Mouse (Mus musculus) adrenal gland (tissue): ENCODE data around the gene Vmn1r49.
"Not testable (repeated sequence)": the region's sequence is repeated elsewhere in the genome, so short reads cannot be mapped to it uniquely, and the experiment has no call there.

ENCODE experiments used
- intact Hi-C: fragments of 180-260 bp; cut with DNase I; formaldehyde crosslinking; loops from one replicate; pipeline ENCODE4 v1.15.1; 2025
- long read RNA-seq, 2 experiments: library from polyadenylated mRNA; unstranded; transcript quantifications; one replicate each; pipeline ENCODE4 v2.0.0; 2020; ENCODE audit warnings: borderline replicate concordance in 1 of 2; ENCODE audit not compliant: insufficient replicate concordance in 1 of 2

Gene Vmn1r49
- long read RNA-seq, experiment 1 = 0 reads
- long read RNA-seq, experiment 2 = 0 reads

- intact Hi-C loops = no loop called here
These were observed at the start of gene Vmn1r49 for GRCm38 (mm10) chr6:90078406-90078805. TSS of gene Vmn1r49 (minus strand) at chr6:90078506.

GRCm38 (mm10) chr6:90122296-90122695 lies 44.0 kb upstream of the Vmn1r49 start, which contains the start of gene Vmn1r51:
TSS of gene Vmn1r51 (plus strand) at chr6:90122596.
- intact Hi-C loops = not testable (repeated sequence)

GRCm38 (mm10) chr6:90101130-90101529 lies 22.8 kb upstream of the Vmn1r49 start, which contains the start of gene Vmn1r50:
TSS of gene Vmn1r50 (plus strand) at chr6:90101430.
- intact Hi-C loops = no loop called here

- intact Hi-C loops = no loop called here
These were observed 22.3 kb upstream of the Vmn1r49 start for GRCm38 (mm10) chr6:90100566-90100965.

- intact Hi-C loops = not testable (repeated sequence)
These were observed 41.6 kb downstream of the Vmn1r49 start, which contains the start of gene Vmn1r48 for GRCm38 (mm10) chr6:90036741-90037140. TSS of gene Vmn1r48 (minus strand) at chr6:90036841.
